Mouse (Mus musculus) layer of hippocampus, adult 8-10 months (tissue): ENCODE data around the gene Heatr1. TPM values are rescaled to one million over a fixed set of nuclear protein-coding genes. Genes with fewer than 3 reads are reported as not detected.
"Not testable (repeated sequence)": the region's sequence is repeated elsewhere in the genome, so short reads cannot be mapped to it uniquely, and the experiment has no call there.

Experiments
- DNase-seq, 2 experiments: peaks; one replicate each; pipeline ENCODE4 v3.0.0; 2022; ENCODE audit warnings: low spot score in 2 of 2
- total RNA-seq, 4 experiments: library from RNA; stranded (reverse); gene quantifications; 2 replicates each; pipeline ENCODE4 v1.2.4; 2022

The Heatr1 gene
- total RNA-seq, 4 experiments from 2014 or later = 26.6 to 32.4 (median 28.3) TPM

- DNase-seq = no peak
Observed at GRCm38 (mm10) chr13:12453150-12453549, 58.3 kb downstream of the Heatr1 start.

GRCm38 (mm10) chr13:12454686-12455390 is 60.0 kb downstream of the Heatr1 start:
- DNase-seq = no peak

- no peak for DNase-seq
Observed at GRCm38 (mm10) chr13:12456711-12457110, 61.9 kb downstream of the Heatr1 start.

- peak; percentile 59 to 62 for DNase-seq
Observed at GRCm38 (mm10) chr13:12460443-12460842, 65.6 kb downstream of the Heatr1 start.

GRCm38 (mm10) chr13:12460881-12461729 is 66.3 kb downstream of the Heatr1 start:
- peak; percentile 81 for DNase-seq

- DNase-seq = no peak
Observed at GRCm38 (mm10) chr13:12461730-12462119, 66.9 kb downstream of the Heatr1 start.

- no peak for DNase-seq
Observed at GRCm38 (mm10) chr13:12462623-12463022, 67.8 kb downstream of the Heatr1 start.

GRCm38 (mm10) chr13:12464159-12464558 is 69.3 kb downstream of the Heatr1 start:
- not testable (repeated sequence) for DNase-seq

GRCm38 (mm10) chr13:12464844-12465243 is 70.0 kb downstream of the Heatr1 start, which contains the start of gene Lgals8:
TSS of gene Lgals8 (minus strand) at chr13:12464944.
- DNase-seq = no peak

GRCm38 (mm10) chr13:12468488-12468887 is 73.7 kb downstream of the Heatr1 start:
- no peak for DNase-seq

GRCm38 (mm10) chr13:12473724-12474378 is 79.0 kb downstream of the Heatr1 start:
- peak; percentile 41 to 67 for DNase-seq

- DNase-seq = no peak
Observed at GRCm38 (mm10) chr13:12475239-12475638, 80.4 kb downstream of the Heatr1 start.

- no peak for DNase-seq
Observed at GRCm38 (mm10) chr13:12476886-12477285, 82.1 kb downstream of the Heatr1 start.

- DNase-seq = no peak
Observed at GRCm38 (mm10) chr13:12478301-12478700, 83.5 kb downstream of the Heatr1 start.

GRCm38 (mm10) chr13:12479802-12480201 is 85.0 kb downstream of the Heatr1 start:
- no peak for DNase-seq

GRCm38 (mm10) chr13:12485197-12485596 is 90.4 kb downstream of the Heatr1 start:
- no peak for DNase-seq

- DNase-seq = no peak
Observed at GRCm38 (mm10) chr13:12485640-12486039, 90.8 kb downstream of the Heatr1 start.

Other genes starting within 250 kb of the Heatr1 start
- 10 to 100 TPM; 16.8 to 20.3 (median 20.0) TPM for gene Mtr, start 136.9 kb upstream of the Heatr1 start, total RNA-seq
- gene Actn2, start 54.3 kb upstream of the Heatr1 start, total RNA-seq = 10 to 100 TPM; 16.4 to 19.6 (median 17.7) TPM
- gene Lgals8, start 69.9 kb downstream of the Heatr1 start, total RNA-seq = 10 to 100 TPM; 44.1 to 49.4 (median 45.2) TPM
- gene Edaradd, start 125.4 kb downstream of the Heatr1 start, total RNA-seq = under 1 TPM; 0.16 to 0.28 (median 0.21) TPM
- gene Ero1lb, start 170.8 kb downstream of the Heatr1 start, total RNA-seq = 10 to 100 TPM; 11.6 to 19.6 (median 14.3) TPM